Mouse (Mus musculus): ENCODE measurements at regions not wholly inside any gene's neighbourhood (a gene's known extent, or its start where the extent isn't known, plus 50 kb on each side); places are given as distances from the start of the nearest gene placed in this dataset.
"Not testable (repeated sequence)": the region's sequence is repeated elsewhere in the genome, so short reads cannot be mapped to it uniquely, and the experiment has no call there.

DNA sequence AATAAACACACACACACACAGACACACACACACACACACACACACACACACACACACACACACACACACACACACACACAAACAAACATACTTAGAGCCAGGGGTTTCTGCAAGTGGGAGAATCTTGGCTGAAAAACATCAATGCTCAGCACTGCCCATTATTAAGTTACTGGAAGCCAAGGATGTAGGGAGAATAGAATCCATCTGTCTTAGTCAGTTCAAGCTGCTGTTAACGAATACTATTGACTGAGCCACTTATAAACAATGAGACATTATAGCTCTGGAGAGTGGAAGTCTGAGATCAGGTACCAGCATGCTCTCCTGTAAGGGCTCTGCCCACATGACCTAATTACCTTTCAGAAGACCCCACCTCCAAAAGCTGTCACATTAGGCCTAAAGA is 87.4 kb downstream of the Fam174b start:
- DNase-seq (ENCODE audit: low spot score in 2 of 2) = no peak

DNA sequence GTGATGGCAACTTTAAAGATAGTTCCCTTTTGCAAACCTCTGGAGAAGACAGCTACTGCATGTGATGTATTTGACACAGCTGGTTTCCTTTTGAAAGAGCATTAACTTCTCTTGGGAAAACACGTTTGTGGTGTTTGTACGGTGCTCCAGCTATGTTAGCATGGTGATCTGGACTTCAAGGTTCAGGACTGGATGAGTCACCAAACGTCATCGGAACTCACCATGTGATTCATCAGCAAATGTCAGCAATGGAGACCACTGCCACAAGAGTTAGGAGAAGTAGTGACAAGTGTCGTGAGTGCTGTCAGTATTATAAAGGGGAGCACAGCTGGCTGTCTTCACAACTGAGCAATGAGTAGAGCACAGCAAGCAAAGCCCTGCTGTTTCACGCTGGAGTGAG is 90.5 kb downstream of the Fam174b start:
- no peak for DNase-seq (ENCODE audit: low spot score in 2 of 2)

DNA sequence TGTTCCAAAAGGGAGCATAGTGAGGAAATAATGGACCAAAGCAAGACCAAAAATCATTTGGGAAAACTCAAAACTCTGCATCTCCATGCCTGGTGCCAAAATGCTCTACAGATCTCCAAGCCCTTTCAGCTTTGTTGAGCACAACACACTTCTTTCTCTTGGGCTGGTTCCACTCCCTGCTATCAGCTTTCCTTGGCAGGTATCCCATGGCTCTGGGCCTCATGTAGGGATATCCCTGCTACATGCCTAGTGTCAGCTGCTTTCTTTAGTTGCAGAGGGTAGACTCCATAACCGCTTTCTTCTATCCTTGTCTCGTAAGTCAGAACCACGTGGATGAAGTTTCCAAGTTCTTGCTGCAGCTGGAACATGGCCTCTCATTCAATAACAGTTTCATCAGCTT is 100.3 kb downstream of the Fam174b start:
- DNase-seq (ENCODE audit: low spot score in 2 of 2) = no peak

DNA sequence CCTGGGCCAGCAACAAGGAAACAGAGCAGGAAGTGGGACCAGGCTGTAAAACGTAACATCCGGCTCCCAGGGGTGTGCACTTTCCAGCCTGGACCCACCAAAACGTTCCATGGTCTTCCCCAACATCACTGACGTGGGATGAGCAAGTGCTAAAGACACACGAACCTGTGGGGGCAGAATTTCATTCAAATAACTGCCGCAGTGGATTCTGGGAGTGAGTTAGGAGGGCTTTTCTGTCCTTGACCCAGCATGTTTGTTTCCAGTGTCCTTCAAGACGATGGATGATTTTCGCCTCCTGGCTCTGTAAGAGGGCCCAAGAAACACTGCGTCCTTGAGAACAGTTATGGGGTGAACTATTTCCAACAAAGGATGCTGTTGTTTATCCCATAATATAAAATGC is 112.1 kb downstream of the Fam174b start:
- DNase-seq (ENCODE audit: low spot score in 2 of 2) = no peak

DNA sequence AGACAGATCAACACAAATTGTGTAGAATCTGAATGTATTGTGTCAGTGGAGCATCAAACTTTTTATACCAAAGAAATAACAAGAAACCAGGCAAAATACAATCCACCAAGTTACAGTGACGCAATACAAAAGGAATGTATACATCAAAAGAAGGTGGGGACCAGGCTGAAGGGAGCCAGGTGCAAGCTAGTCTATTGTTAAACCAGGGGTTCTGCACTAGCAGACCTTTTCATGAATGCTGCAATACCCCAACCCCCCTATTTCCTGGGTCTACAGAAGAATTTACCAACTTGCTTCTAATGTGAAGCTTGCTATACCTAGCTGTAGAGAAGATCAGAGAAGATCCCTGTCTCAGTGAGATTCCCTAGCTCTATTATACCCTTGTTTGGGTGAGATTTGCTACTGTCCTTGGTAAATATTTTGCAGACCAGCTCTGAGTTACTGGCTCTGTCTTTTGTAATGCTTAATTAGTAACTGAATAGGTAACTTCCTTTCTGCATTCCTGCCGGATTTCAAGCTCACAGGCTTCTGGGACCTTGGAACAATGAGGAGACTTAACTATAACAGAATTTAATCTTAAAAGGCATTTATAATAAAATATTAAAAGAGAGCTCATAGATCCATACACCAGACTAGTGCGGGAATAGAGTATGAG is 113.3 kb downstream of the Fam174b start:
- DNase-seq (ENCODE audit: low spot score in 2 of 2) = not testable (repeated sequence)

DNA sequence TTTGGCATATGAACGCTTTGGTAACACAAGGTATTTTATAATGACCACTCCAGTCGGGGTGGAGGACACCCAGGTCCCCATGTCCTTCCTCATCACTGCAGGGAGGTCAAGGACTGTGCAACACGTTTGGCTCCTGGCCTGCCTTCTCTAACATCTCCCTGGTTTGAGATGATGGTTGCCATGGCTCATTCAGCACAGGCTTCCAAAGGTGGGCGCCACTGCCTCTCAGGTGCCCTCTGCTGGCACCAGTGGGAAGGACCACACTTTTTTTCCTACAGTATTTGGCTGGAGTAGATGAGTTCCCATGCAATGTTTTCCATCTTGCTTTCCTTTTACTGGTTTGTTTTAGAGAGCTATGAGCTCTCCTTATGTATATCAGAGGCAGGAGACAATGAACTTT is 115.4 kb downstream of the Fam174b start:
- peak; percentile 27 to 43 for DNase-seq (ENCODE audit: low spot score in 2 of 2)

DNA sequence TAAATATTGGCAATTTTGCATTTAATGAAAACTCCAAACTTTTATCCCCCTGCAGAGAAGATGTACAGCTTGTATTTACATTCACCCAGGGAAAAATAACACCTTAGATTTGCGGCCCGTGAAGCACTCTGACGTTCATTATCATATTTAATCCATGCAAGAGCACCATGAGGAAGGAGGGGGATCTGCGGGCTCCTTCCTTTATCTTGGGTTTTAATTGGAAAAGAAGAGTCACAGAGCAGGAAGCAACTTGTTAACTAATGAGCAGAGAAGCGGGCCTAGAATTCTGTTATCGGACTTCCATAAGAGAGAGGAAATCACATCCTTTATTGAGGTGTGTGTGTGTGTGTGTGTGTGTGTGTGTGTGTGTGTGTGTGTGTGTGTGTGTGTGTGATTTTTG is 116.8 kb downstream of the Fam174b start:
- DNase-seq (ENCODE audit: low spot score in 2 of 2) = no peak

DNA sequence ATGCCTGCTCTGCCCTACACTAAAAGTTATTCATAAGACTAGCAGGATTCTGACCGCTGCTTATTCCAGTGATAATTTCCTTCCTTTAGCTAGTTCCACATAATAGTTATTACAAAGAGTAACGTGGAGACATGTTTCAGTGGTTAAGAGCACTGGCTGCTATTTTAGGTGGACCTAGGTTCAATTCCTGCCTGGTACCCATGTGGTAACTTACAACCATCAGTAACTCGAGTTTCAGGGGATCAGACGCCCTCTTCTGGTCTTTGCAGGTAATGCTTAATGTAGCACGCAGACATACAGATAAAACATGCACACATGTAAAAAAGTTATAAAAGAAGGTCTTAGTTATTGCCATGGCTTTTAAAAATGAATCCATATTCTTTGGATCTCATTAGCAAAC is 125.0 kb downstream of the Fam174b start:
- DNase-seq (ENCODE audit: low spot score in 2 of 2) = no peak

DNA sequence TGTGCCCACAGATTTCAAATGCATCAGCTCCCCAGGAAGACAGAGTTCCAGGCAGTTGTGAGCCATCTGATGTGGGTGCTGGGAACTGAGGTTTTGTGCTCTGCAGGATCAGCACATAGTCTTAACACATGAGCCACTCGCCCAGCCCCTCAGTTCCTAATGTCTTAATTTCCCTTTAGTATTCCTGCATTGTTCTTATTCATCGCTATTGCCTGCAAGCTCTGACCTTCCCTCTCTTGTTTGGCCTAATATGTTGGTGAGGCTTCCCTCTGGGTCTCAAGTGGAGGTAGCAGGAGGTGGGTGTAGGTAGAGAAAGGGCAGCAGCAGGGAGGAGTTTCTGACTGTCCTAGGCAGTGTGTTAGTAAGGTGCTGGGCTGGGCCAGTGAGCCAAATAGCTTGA is 132.1 kb downstream of the Fam174b start:
- no peak for DNase-seq (ENCODE audit: low spot score in 2 of 2)

DNA sequence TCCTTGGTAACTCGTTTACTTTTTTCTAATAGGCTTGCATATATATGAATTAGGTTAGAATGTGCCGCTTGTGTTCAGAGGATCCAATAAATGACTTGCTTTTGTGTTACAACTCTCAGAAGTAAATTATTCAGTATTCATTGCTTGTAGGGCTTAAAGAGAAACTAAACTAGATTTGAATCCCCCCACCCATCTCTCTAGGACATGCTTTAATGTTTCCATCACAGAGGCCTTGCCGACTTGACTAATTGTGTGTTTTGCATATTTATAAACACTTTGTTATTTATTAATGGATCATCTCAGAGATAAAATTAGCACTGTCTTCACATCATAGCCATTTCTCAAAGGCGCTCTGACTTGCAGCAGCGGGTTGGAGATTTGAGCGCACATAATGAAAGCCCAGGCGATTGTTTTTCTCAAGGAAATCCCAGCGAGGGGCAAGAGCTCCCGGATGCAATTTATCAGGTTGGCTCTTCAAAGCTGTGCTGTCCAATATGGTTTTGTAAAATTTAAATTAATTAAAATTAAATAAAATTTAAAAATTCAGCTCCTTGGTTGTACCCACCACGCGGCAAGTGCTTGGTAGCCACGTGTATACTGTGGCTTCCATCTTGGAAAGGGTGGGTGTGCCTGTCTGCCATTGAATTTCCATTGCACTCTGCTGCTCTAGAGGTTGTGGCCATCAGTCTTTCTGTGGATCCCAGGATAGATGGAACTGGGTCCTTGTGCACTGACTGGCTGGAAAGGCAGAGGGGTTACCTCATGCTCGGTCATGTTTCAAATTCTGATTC is 132.0 kb downstream of the St8sia2 start:
- no peak for DNase-seq (ENCODE audit: low spot score in 2 of 2)

DNA sequence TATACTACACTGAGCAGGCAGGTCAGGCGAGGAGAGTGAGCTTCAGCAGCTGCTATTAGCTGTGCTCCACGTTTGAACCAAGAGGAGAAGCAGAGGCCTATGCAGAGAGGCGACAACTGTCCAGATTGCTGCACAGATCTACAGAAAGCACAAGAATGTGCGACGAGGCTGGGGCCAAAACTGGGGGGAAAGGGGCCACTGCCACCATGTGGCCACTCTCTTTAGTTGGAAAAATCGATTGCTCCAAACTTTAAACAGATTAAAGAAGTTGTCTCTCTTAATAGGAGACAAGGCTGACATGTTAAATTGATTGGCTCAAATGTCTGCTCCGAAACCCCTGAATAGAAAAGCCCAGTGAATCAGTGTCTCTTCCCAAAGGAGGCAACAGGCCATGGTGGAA is 127.3 kb downstream of the St8sia2 start:
- peak in 1 of 2 experiments; percentile 5 for DNase-seq (ENCODE audit: low spot score in 2 of 2)

Measured in layer of hippocampus, postnatal 14 days (tissue).